Mouse (Mus musculus) lung, embryonic 14.5 days (tissue): ENCODE results near the gene Itga5. TPM values are rescaled to one million over a fixed set of nuclear protein-coding genes. Genes with fewer than 3 reads are reported as not detected.

Experiments used
- ATAC-seq: fragments of 200-750 bp; cut with Nextera tagmentation; 2 replicates; pipeline ENCODE4 v1.8.0; 2017; ENCODE audit warnings: mild to moderate bottlenecking, moderate TSS enrichment, moderate library complexity; ENCODE audit not compliant: insufficient read depth
- DNase-seq: peaks from one replicate; pipeline ENCODE4 v3.0.0-alpha.2; 2015
- H3K27ac ChIP-seq: fragments of 300-500 bp; sonication (generic); 2 replicates; pipeline ENCODE4 v1.5.1; 2014; ENCODE audit warnings: low read depth, mild to moderate bottlenecking, moderate library complexity
- H3K27me3 ChIP-seq: fragments of 300-500 bp; sonication (generic); 2 replicates; pipeline ENCODE4 v1.6.1; 2014; ENCODE audit warnings: low read length, control low read depth; ENCODE audit not compliant: insufficient read depth
- H3K36me3 ChIP-seq: fragments of 300-500 bp; sonication (generic); 2 replicates; pipeline ENCODE4 v1.6.1; 2014; ENCODE audit warnings: control low read depth; ENCODE audit not compliant: insufficient read depth
- H3K4me1 ChIP-seq: fragments of 300-500 bp; sonication (generic); 2 replicates; pipeline ENCODE4 v1.6.1; 2014; ENCODE audit warnings: antibody characterized with exemption, control low read depth; ENCODE audit not compliant: insufficient read depth
- H3K4me2 ChIP-seq: fragments of 300-500 bp; sonication (generic); 2 replicates; pipeline ENCODE4 v1.6.1; 2014; ENCODE audit warnings: mild to moderate bottlenecking
- H3K4me3 ChIP-seq: fragments of 300-500 bp; sonication (generic); 2 replicates; pipeline ENCODE4 v1.5.1; 2014; ENCODE audit warnings: low read depth, low read length
- H3K9ac ChIP-seq: fragments of 300-500 bp; sonication (generic); 2 replicates; pipeline ENCODE4 v1.6.1; 2014
- H3K9me3 ChIP-seq: fragments of 300-500 bp; sonication (generic); 2 replicates; pipeline ENCODE4 v1.6.1; 2016; ENCODE audit warnings: low read depth, low read length, control low read depth
- CTCF ChIP-seq: IDR thresholded peaks from 2 replicates; pipeline ENCODE4 v1.5.1; 2016; ENCODE audit warnings: antibody characterized with exemption, low read depth
- WGBS: fragments of 180-500 bp; shearing (Covaris S2); extraction: QIAGEN DNeasy Blood & Tissue Kit; methylation state at CpG from one replicate; pipeline ENCODE4 v1.1.7; 2014; 5-methylcytosine and 5-hydroxymethylcytosine counted together
- polyA plus RNA-seq: library from polyadenylated mRNA; unstranded; fragments of >200 nt; fragmentation: Nextera tagmentation; extraction: Ambion mirVana; gene quantifications from 2 replicates; pipeline ENCODE4 v1.2.1, GENCODE M21; 2014

The Itga5 gene
- polyA plus RNA-seq, 1 experiment from 2014 or later: 47.7 TPM

DNA sequence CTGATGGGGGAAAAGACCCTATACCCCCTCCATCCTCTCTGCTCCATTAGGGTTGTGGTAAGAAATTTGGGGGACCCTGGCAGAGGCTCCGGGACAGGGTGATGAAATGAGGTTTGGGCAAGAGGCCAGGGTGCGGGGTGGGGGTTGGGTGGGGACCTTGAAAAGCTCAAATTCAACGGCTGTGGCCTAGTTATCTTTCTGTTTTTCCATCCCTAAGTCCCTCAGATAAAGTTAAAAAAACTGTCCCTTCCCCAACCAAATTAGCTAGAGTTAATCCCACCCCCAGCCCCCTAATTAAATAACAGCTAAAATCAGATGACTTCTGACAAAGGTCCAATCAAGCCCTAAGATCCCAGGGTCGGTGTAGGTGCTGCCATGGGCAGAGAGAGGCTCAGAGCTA lies 1.8 kb downstream of the Itga5 start:
- DNase-seq: no peak
- ATAC-seq: no peak
- no peak overlapping the region for H3K27ac ChIP-seq
- no peaks in the 10 kb centered on the region for H3K9me3 ChIP-seq
- H3K4me1 ChIP-seq: peaks cover 6% of the 10 kb centered on the region; the same call in 1 of the 2 replicates
- no peaks in the 10 kb centered on the region for H3K27me3 ChIP-seq
- H3K9ac ChIP-seq: peak overlapping the region; percentile 96
- no peak for TF ChIP-seq CTCF
- peak overlapping the region; percentile 83 for H3K4me3 ChIP-seq
- peak overlapping the region; percentile 76 for H3K4me2 ChIP-seq
- 34% methylated on average over 4 of the region's 4 CpGs for whole genome bisulfite sequencing
- H3K36me3 ChIP-seq: no peaks in the 10 kb centered on the region

DNA sequence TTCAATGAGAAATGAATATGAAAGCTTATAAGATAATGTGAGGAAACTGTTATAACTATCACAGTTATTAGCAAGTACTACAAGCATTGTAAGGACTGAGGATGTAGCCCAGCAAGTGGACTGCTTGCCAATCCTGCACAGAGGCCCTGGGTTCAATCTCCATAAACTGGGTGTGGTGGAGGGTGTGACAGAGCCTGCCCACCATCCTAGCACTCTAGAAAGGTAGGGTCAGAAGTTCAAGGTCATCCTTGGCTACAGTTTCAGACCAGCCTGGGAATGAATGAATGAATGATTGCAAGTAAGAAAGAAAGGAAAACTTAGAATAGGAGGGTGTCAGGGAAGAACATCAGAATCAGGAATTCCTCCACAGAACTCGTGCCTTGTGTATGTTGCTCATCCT lies 2.8 kb downstream of the Itga5 start:
- no peak for DNase-seq
- WGBS: 52% methylated on average over 1 of the region's 1 CpGs
- no peak overlapping the region for H3K27ac ChIP-seq
- ATAC-seq: no peak
- peak overlapping the region; percentile 10; the same call in 1 of the 2 replicates for H3K4me2 ChIP-seq
- no peaks in the 10 kb centered on the region for H3K27me3 ChIP-seq
- H3K9me3 ChIP-seq: no peaks in the 10 kb centered on the region
- H3K36me3 ChIP-seq: no peaks in the 10 kb centered on the region
- no peak overlapping the region for H3K9ac ChIP-seq
- no peak overlapping the region; the same call in 1 of the 2 replicates for H3K4me3 ChIP-seq
- TF ChIP-seq CTCF: no peak
- H3K4me1 ChIP-seq: peaks cover 6% of the 10 kb centered on the region; the same call in 1 of the 2 replicates

DNA sequence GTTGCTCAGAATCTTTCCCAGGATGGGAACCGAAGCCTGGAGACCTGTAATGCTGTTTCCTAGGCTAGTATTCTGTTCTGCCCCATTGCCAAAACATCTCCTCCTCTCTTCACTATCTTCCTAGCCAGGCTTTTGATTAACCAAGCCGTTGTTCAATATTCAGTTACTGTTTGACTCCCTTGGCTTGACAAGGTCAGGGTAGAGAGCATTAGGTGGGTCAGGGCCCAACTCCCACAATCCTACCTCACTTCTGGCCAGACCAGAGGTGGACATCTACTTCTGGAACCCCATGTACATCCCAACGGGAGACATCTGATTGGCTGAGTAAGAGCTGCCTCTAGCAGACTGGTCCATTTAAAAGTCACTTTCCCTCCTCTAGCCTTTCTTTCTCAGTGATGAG lies 3.6 kb downstream of the Itga5 start:
- H3K4me3 ChIP-seq: no peak overlapping the region
- no peak for ATAC-seq

DNA sequence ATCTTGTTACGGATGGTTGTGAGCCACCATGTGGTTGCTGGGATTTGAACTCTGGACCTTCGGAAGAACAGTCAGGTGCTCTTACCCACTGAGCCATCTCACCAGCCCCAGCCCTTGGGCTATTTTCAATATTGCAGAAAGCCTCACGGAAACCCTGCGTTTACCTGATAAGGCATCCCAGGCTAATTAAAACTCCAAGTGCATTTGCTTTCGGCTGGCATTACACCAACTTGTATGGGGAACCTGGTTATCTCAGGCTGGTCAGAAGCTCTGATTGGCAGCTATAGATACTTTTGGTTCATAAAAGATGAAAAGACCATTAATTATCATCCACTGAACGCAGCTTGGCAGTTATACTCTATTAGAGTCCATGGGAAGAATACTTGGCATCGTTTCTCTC lies 4.2 kb downstream of the Itga5 start:
- no peak overlapping the region for H3K4me3 ChIP-seq
- ATAC-seq: no peak

More for the DNA sequence above, 3.6 kb downstream of the Itga5 start:
- no peaks in the 10 kb centered on the region for H3K36me3 ChIP-seq
- no peak overlapping the region for H3K4me2 ChIP-seq
- H3K9ac ChIP-seq: no peak overlapping the region
- no peaks in the 10 kb centered on the region for H3K9me3 ChIP-seq
- no peak for TF ChIP-seq CTCF
- peaks cover 6% of the 10 kb centered on the region; the same call in 1 of the 2 replicates for H3K4me1 ChIP-seq
- WGBS: 82% methylated on average over 3 of the region's 3 CpGs
- H3K27me3 ChIP-seq: no peaks in the 10 kb centered on the region
- no peak overlapping the region for H3K27ac ChIP-seq
- DNase-seq: no peak

DNA sequence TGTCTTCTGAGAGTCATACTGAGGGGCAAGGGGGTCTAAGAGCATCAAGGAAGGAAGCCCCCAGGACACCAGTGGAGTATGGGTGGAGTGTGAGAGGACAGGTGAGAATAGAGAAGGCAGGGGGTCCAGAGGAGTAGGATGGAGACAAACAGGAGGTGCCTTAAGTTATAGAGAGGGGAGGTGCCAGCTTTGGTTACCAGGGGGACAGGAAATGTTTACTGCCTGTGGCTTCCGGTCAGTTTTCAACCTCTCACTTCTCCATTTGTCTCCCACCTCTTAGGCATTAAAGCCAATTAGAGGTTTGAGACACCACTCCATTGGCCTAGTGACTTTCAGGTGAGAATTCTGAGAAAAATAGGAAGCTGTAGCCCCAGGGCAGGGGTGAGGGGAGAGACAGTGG lies 5.3 kb downstream of the Itga5 start:
- no peak for DNase-seq
- Histone ChIP-seq H3K4me2 (no peak overlapping the region), H3K27me3 (no peaks in the 10 kb centered on the region), H3K9me3 (no peaks in the 10 kb centered on the region), H3K9ac (no peak overlapping the region), H3K4me3 (no peak overlapping the region), H3K4me1 (peaks cover 6% of the 10 kb centered on the region; the same call in 1 of the 2 replicates), H3K36me3 (peaks cover 10% of the 10 kb centered on the region), H3K27ac (no peak overlapping the region)
- no peak for TF ChIP-seq CTCF
- no peak for ATAC-seq
- 43% methylated on average over 1 of the region's 1 CpGs for WGBS

More for the DNA sequence above, 4.2 kb downstream of the Itga5 start:
- no peaks in the 10 kb centered on the region for H3K27me3 ChIP-seq
- TF ChIP-seq CTCF: no peak
- H3K36me3 ChIP-seq: no peaks in the 10 kb centered on the region
- WGBS: 82% methylated on average over 6 of the region's 7 CpGs
- no peak overlapping the region for H3K4me2 ChIP-seq
- H3K4me1 ChIP-seq: peaks cover 6% of the 10 kb centered on the region; the same call in 1 of the 2 replicates
- no peak for DNase-seq
- no peak overlapping the region for H3K27ac ChIP-seq
- no peak overlapping the region for H3K9ac ChIP-seq
- H3K9me3 ChIP-seq: no peaks in the 10 kb centered on the region

DNA sequence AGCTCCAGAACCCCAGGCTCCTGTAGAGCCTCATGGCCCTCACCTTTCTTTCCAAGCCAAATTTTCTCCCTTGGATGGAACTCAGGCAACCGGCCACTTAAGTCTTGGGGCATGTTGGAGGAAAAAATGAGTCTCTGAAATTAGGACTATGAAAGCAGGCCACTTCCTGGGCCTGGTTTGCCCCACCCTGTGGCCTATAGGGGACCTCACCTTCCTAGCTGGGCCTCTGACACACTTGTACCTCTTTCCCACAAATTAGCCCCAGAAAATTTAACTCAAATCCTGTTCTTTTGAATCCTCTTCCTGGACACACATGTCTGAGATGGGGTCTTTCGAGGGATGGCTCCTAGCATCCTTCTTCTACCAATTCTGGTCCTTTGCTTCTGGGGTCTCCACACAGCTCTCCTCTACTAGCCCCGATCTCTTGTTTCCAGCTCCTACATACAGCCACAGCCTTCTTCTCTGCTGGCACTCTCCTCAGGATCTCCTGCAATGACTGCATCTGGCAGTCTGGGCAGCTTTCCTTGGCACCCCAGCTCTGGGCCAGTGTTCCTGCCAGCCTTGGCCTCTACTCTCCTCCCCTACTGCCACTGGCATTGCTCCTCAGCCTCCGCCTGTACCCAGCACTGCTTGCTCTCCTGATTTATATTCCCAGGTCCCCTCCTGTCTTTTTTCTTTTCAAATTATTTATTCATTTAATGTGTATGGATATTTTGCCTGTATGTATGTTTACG lies 6.5 kb downstream of the Itga5 start:
- H3K27ac ChIP-seq: no peak overlapping the region
- no peak overlapping the region for H3K4me3 ChIP-seq
- no peak for DNase-seq
- no peak for ATAC-seq
- no peak overlapping the region for H3K9ac ChIP-seq
- no peak for TF ChIP-seq CTCF
- 90% methylated on average over 5 of the region's 5 CpGs for WGBS
- H3K36me3 ChIP-seq: peaks cover 22% of the 10 kb centered on the region
- H3K9me3 ChIP-seq: no peaks in the 10 kb centered on the region
- peaks cover 6% of the 10 kb centered on the region; the same call in 1 of the 2 replicates for H3K4me1 ChIP-seq
- H3K27me3 ChIP-seq: no peaks in the 10 kb centered on the region
- H3K4me2 ChIP-seq: no peak overlapping the region

DNA sequence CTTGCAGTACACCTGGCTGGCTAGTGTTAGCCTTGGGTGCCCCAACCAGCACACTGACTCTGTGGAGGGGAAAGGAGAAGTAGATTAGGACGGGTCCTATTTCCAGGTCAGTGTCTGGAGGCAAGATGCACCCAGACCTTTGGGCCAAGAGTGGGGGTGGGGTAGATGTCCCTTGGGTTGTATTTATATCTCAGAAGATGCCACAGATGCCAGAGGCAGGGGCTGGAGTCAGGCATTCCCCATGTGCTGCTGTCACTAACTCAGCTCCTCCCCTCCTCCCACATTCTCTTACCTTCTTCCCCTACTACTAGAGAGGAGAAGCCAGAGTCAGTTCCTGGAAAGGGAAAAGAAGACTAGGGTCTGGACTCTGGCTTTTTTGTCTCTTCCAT lies 7.4 kb downstream of the Itga5 start:
- no peak for DNase-seq

More for the DNA sequence above, 7.4 kb downstream of the Itga5 start:
- no peak for ATAC-seq
- Histone ChIP-seq H3K27ac (no peak overlapping the region; the same call in 1 of the 2 replicates), H3K27me3 (no peaks in the 10 kb centered on the region), H3K9ac (no peak overlapping the region), H3K4me3 (no peak overlapping the region), H3K36me3 (peaks cover 31% of the 10 kb centered on the region), H3K4me1 (peaks cover 1% of the 10 kb centered on the region; the same call in 1 of the 2 replicates), H3K9me3 (no peaks in the 10 kb centered on the region), H3K4me2 (no peak overlapping the region)
- 47% methylated on average over 1 of the region's 1 CpGs for WGBS
- TF ChIP-seq CTCF: no peak
